Mouse (Mus musculus): ENCODE measurements around the gene Apol7a. TPM values are rescaled to one million over a fixed set of nuclear protein-coding genes. Genes with fewer than 3 reads are reported as not detected.

Apol7a gene
- polyA plus RNA-seq, 1 experiment: not detected

DNA sequence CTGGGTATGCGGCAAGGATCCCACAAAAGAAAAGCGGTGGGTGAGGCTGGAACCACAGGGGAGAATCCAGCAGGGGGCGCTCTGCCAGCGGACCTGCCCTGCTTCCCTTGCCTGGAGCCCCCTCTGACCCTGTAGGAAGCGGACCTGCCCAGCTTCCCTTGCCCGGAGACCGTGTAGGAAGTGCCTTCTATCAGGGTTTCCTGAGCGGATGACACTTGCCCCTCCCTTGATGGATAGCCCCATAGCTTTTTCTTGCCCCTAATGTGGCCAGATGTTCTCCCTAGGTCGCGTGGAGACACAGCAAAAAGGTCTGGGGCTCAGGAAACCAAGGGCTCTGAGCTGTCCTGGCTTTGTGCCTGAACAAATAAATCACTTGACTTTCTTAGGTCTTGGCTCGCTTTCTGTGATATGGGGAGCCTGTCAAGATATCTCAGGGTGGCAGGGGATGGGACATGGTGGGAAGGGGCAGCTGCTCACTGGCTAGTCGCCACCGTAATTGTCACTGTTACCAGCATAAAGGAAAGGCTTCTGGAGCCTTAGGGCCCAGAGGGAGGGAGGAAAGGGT lies 55.3 kb downstream of the Apol7a start:
- peak overlapping the region; percentile 71 for H3K27ac ChIP-seq (ENCODE audit: insufficient read depth, low read depth, low read length)
- H3K4me3 ChIP-seq (ENCODE audit: insufficient read depth, low read depth, low read length): peak overlapping the region; percentile 42
- WGBS: 10% methylated on average over 13 of the region's 13 CpGs
- peak; percentile 71 for TF ChIP-seq CTCF (conservative IDR thresholded peaks at IDR 0.05; ENCODE audit: insufficient read depth, insufficient read length, low read depth, low read length)
- no peak for TF ChIP-seq POLR2A (IDR thresholded peaks at IDR 0.05; ENCODE audit: low read depth, low read length)
- H3K27me3 ChIP-seq (replicated peaks; ENCODE audit: control insufficient read depth, insufficient read depth, low read length): no peaks in the 10 kb centered on the region
- no peaks in the 10 kb centered on the region for H3K4me1 ChIP-seq (ENCODE audit: control insufficient read depth, insufficient read depth, low read length)
- H3K36me3 ChIP-seq (ENCODE audit: control insufficient read depth, insufficient read depth, low read length): no peaks in the 10 kb centered on the region
- peak; percentile 90 for DNase-seq

DNA sequence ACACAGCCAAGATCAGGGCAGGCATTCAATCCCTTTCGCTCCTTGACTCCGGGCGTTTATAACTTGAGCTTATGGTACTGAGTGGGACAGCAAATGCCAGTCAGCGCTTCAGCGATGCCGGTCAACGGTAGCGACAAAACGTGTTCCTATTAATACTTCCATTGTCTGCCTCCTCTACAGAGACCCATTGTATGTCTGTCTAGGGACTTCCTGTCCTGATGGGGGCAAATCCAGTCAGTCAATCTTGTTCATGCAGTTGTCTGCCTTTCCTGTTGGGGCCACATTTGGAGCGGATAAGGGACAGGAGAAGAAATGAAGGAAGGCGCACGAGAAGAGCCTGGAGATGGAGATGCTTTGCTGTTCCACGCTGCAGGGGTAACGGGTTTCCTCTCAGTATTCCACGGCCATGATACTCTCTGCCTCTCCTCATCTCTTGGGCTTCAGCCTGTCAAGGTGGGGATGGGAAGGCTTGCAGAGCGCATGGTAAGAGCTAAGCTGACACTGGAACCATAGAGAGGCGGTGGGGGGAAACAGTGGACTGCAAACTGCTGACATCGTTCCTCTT lies 55.9 kb downstream of the Apol7a start:
- WGBS: 27% methylated on average over 18 of the region's 18 CpGs
- peak overlapping the region; percentile 71 for H3K27ac ChIP-seq (ENCODE audit: insufficient read depth, low read depth, low read length)
- H3K4me3 ChIP-seq (ENCODE audit: insufficient read depth, low read depth, low read length): peak overlapping the region; percentile 42; the same call in 1 of the 2 replicates
- TF ChIP-seq POLR2A (IDR thresholded peaks at IDR 0.05; ENCODE audit: low read depth, low read length): no peak
- no peak for TF ChIP-seq CTCF (conservative IDR thresholded peaks at IDR 0.05; ENCODE audit: insufficient read depth, insufficient read length, low read depth, low read length)
- DNase-seq: peak; percentile 43
- H3K27me3 ChIP-seq (replicated peaks; ENCODE audit: control insufficient read depth, insufficient read depth, low read length): no peaks in the 10 kb centered on the region
- H3K36me3 ChIP-seq (ENCODE audit: control insufficient read depth, insufficient read depth, low read length): no peaks in the 10 kb centered on the region
- no peaks in the 10 kb centered on the region for H3K4me1 ChIP-seq (ENCODE audit: control insufficient read depth, insufficient read depth, low read length)

DNA sequence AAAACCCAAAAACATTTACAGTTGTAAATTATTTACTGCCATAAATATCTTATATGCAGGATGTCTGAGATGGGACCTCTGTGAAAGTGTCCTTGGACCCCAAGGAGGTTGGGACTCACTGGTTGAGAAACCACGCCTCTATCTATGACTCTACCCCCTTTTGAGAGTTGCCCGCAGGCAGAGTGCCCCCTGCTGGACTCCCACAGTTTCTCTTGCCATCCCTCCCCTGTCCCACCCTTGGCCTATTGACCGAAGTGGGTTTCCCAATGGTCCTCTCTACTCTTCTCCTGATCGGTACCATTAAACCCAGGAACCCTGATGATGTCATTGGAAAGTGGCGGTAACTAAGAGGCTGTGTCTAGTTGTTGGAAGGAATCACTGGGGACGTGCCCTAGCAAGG lies 56.9 kb downstream of the Apol7a start:
- Histone ChIP-seq H3K4me1 (ENCODE audit: control insufficient read depth, insufficient read depth, low read length) (no peaks in the 10 kb centered on the region), H3K27ac (ENCODE audit: insufficient read depth, low read depth, low read length) (no peak overlapping the region), H3K4me3 (ENCODE audit: insufficient read depth, low read depth, low read length) (no peak overlapping the region), H3K27me3 (replicated peaks; ENCODE audit: control insufficient read depth, insufficient read depth, low read length) (no peaks in the 10 kb centered on the region), H3K36me3 (ENCODE audit: control insufficient read depth, insufficient read depth, low read length) (no peaks in the 10 kb centered on the region)
- 91% methylated on average over 6 of the region's 6 CpGs for WGBS
- peak; percentile 17; the same call in 1 of the 2 replicates for TF ChIP-seq CTCF (conservative IDR thresholded peaks at IDR 0.05; ENCODE audit: insufficient read depth, insufficient read length, low read depth, low read length)
- TF ChIP-seq POLR2A (IDR thresholded peaks at IDR 0.05; ENCODE audit: low read depth, low read length): no peak
- no peak for DNase-seq

DNA sequence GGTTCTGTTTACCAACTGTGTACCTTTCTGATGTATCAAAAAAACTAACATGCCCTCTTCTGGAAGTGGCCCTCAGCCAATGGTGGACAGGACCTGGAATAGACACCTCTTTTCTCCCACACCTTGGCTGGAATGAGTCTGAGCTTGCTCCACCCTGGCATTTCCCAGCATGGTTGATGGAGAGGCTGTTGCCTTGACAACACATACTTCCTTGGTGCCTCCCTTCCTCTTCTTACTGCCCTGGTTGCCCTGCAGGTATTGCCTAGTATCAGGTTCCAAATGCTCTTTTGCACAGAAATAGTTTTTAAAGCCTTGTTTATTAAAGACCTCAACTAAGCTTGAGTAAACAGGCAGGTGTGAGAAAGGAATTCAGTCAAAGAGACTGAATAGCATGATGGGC lies 58.3 kb downstream of the Apol7a start:
- H3K27me3 ChIP-seq (replicated peaks; ENCODE audit: control insufficient read depth, insufficient read depth, low read length): no peaks in the 10 kb centered on the region
- no peak for DNase-seq
- peaks cover 4% of the 10 kb centered on the region; the same call in 1 of the 2 replicates for H3K4me1 ChIP-seq (ENCODE audit: control insufficient read depth, insufficient read depth, low read length)
- no peak overlapping the region for H3K4me3 ChIP-seq (ENCODE audit: insufficient read depth, low read depth, low read length)
- no peaks in the 10 kb centered on the region for H3K36me3 ChIP-seq (ENCODE audit: control insufficient read depth, insufficient read depth, low read length)
- H3K27ac ChIP-seq (ENCODE audit: insufficient read depth, low read depth, low read length): no peak overlapping the region
- TF ChIP-seq CTCF (conservative IDR thresholded peaks at IDR 0.05; ENCODE audit: insufficient read depth, insufficient read length, low read depth, low read length) (no peak), POLR2A (IDR thresholded peaks at IDR 0.05; ENCODE audit: low read depth, low read length) (no peak)

DNA sequence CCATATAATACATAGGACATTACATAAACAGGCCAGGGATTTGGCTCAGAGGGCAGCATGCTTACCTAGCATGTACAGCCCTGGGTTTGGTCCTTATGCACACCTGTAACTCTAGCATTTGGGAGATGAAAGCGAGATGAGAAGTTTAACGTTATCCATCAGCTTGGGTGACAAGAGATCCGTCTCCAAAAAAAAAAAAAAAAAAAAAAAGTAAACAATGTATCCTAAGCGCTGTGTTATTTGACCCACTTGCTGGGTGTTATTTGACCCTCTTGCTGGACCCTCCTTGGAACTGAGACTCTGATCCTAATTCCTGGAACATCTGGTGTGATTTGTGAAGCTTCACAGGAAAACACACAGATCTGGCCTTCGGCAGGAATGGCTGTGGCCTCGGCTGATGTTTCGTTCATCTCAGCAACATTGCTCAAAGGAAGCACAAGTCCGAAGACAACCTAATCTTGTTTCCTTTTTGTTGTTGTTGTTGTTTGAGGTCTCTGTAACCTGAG lies 59.9 kb downstream of the Apol7a start:
- Histone ChIP-seq H3K27ac (ENCODE audit: insufficient read depth, low read depth, low read length) (no peak overlapping the region), H3K27me3 (replicated peaks; ENCODE audit: control insufficient read depth, insufficient read depth, low read length) (no peaks in the 10 kb centered on the region), H3K4me3 (ENCODE audit: insufficient read depth, low read depth, low read length) (no peak overlapping the region), H3K4me1 (ENCODE audit: control insufficient read depth, insufficient read depth, low read length) (peaks cover 4% of the 10 kb centered on the region; the same call in 1 of the 2 replicates), H3K36me3 (ENCODE audit: control insufficient read depth, insufficient read depth, low read length) (no peaks in the 10 kb centered on the region)
- DNase-seq: no peak
- 47% methylated on average over 8 of the region's 8 CpGs for WGBS
- no peak for TF ChIP-seq POLR2A (IDR thresholded peaks at IDR 0.05; ENCODE audit: low read depth, low read length)

DNA sequence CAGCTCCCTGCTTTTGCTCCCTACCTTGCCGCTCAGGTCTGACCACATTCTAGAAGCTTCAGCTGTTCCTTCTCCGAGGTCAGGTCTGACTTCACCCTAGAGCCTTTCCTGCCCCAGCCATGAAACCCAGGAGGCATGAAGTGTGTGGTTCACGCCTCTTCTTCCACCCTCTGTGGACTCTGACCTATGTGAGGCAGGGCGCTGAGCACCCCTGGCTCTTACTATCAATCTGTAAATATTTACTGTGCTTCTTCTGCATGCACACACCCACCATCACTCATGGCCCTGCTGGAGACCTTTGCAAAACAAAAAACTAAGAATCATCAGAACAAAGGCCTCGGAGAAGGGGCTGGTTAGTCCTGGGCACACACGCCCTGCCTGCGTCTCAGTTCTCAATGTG lies 60.5 kb downstream of the Apol7a start:
- no peaks in the 10 kb centered on the region for H3K27me3 ChIP-seq (replicated peaks; ENCODE audit: control insufficient read depth, insufficient read depth, low read length)
- H3K4me3 ChIP-seq (ENCODE audit: insufficient read depth, low read depth, low read length): no peak overlapping the region
- H3K27ac ChIP-seq (ENCODE audit: insufficient read depth, low read depth, low read length): no peak overlapping the region
- no peak for TF ChIP-seq CTCF (conservative IDR thresholded peaks at IDR 0.05; ENCODE audit: insufficient read depth, insufficient read length, low read depth, low read length)
- TF ChIP-seq POLR2A (IDR thresholded peaks at IDR 0.05; ENCODE audit: low read depth, low read length): no peak
- H3K4me1 ChIP-seq (ENCODE audit: control insufficient read depth, insufficient read depth, low read length): peaks cover 4% of the 10 kb centered on the region; the same call in 1 of the 2 replicates
- DNase-seq: peak; percentile 67
- WGBS: 52% methylated on average over 7 of the region's 7 CpGs
- no peaks in the 10 kb centered on the region for H3K36me3 ChIP-seq (ENCODE audit: control insufficient read depth, insufficient read depth, low read length)

Other genes with a start within 250 kb of the Apol7a start
- gene Rbfox2, start 92.1 kb downstream of the Apol7a start, polyA plus RNA-seq (2012; rRNA removed): 18.7 and 20.3 TPM in 2 replicates
- 1.5 and 1.7 TPM in 2 replicates for gene Apol9a, start 12.0 kb upstream of the Apol7a start, polyA plus RNA-seq (2012; rRNA removed)
- gene Apol7b, start 48.4 kb upstream of the Apol7a start, polyA plus RNA-seq (2012; rRNA removed): not detected in 2 replicates
- gene Apol10a, start 77.9 kb upstream of the Apol7a start, polyA plus RNA-seq (2012; rRNA removed): 0.08 TPM in 1 of 2 replicates, not detected in the other
- not detected in 2 replicates for gene Apol11a, start 109.2 kb upstream of the Apol7a start, polyA plus RNA-seq (2012; rRNA removed)
- 0.14 and 3.5 TPM in 2 replicates for gene Apol7c, start 134.2 kb upstream of the Apol7a start, polyA plus RNA-seq (2012; rRNA removed)
- not detected in 2 replicates for gene 1700025B11Rik, start 162.8 kb upstream of the Apol7a start, polyA plus RNA-seq (2012; rRNA removed)
- 0.26 and 0.28 TPM in 2 replicates for gene Apol10b, start 197.0 kb upstream of the Apol7a start, polyA plus RNA-seq (2012; rRNA removed)
- gene Gm36245, start 200.1 kb upstream of the Apol7a start, polyA plus RNA-seq (2012; rRNA removed): not detected in 2 replicates
- 0.08 and 0.16 TPM in 2 replicates for gene Apol11b, start 244.2 kb upstream of the Apol7a start, polyA plus RNA-seq (2012; rRNA removed)

All from kidney, adult 2 months (tissue).